Mouse (Mus musculus) CH12F3 (cell line): ENCODE data around the gene Artn.

Experiments
- in situ Hi-C: fragments of 300-500 bp; cut with MboI; formaldehyde crosslinking; loops from 2 replicates; pipeline ENCODE4 v1.14.3; 2020; ENCODE audit warnings: low sequenced_read_pairs

Artn gene

DNA sequence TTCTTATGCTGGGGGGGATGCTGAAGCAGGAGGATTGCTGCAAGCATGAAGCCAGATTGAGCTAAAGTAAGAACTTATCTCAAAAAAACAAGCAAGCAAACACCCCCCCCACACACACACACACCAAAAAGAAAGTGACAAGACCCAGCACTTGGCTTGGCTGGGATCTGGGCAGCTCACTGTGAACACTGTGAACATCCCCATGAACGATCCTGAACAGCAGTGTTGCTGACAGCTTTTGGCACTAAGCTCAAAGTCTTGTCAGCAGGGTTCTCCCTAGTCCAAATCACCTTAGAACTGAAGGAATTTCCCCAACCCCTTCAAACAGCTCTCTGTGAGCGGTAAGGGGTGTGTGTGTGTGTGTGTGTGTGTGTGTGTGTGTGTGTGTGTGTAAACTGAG is 6.1 kb downstream of the Artn start:
- in situ Hi-C loops: no loop called here

- in situ Hi-C loops: no loop called here
Observed at GRCm38 (mm10) chr4:117921358-117921757, 8.2 kb downstream of the Artn start.

DNA sequence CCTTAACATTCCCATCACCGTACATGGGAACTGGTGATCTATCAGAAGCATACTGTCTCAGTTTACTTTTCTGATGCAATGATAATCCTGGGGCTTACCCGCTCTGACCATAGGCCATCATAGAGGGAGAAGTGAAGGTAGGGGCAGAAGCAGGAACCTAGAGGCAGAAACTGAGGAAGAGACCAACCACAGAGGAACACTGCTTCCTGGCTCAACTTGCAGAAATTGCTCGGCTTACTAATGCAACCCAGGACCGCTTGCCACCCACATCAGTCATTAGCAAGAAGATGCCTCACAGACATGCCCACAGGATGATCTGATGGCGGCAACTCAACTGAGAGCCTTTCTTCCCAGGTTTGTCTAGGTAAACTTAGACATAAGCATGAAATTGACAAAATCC is 10.8 kb downstream of the Artn start:
- in situ Hi-C loops: no loop called here

DNA sequence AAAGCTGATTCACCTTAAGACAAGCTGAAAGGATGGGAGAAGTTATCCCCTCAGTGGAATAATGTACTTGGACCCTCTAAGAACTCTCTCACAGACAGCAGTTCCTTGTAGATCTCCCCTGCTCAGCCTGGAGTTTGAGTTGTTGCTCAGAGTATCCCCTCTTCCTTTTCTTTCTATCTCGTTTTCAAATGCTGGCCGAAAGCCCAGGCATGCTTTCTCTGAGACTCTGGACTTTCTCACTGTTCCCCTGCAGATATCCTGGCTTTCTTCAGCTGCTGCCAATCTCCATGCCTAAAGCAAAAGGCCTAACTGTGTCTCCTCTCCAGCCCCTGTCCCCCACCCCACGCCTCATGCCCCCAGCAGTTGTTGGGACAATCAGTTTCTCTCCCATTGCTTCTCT is 11.3 kb downstream of the Artn start:
- in situ Hi-C loops: no loop called here

DNA sequence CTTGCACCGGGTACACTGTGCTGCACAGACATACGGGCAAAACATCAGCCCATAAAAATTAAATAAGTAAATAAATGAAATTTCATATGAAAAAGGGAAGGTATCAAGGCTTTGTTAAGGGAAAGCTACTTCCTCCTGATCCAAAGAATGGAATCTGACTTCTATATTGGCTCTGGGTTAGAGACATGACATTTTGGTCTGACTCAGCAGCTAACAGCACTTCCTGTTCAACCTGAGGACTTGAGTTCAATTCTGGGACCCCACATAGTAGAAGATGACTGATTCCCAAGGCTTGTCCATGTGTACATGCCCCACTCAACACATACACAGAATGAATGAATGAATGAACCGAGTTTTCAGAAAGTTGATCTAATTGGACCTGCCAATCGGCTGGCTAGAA is 11.7 kb downstream of the Artn start:
- in situ Hi-C loops: no loop called here

DNA sequence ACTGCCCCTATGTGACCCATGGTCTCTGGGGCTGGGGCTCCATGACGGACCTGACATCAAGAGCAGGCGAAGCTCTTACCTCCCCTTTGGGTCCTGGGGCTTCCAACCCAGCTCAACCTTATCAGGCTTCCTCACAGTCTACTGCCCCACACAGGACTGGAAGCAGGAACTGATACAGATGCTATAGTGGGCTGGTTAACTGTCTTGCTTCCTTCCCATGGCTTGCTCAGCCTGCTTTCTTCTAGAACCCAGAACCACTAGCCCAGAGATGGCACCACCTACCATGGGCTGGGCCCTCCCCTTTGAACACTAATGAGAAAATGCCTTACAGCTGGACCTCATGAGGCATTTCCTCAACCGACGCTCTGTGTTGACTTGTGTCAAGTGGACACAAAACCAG is 12.2 kb downstream of the Artn start:
- in situ Hi-C loops: no loop called here

GRCm38 (mm10) chr4:117916386-117916785 is 13.2 kb downstream of the Artn start:
- in situ Hi-C loops: no loop called here

GRCm38 (mm10) chr4:117915489-117916105 is 14.0 kb downstream of the Artn start:
- in situ Hi-C loops: no loop called here

- in situ Hi-C loops: no loop called here
Observed at GRCm38 (mm10) chr4:117914591-117915442, 14.7 kb downstream of the Artn start, which contains the start of gene Ipo13. TSS of gene Ipo13 (minus strand) at chr4:117914999.

GRCm38 (mm10) chr4:117914031-117914430 is 15.5 kb downstream of the Artn start:
- in situ Hi-C loops: no loop called here

DNA sequence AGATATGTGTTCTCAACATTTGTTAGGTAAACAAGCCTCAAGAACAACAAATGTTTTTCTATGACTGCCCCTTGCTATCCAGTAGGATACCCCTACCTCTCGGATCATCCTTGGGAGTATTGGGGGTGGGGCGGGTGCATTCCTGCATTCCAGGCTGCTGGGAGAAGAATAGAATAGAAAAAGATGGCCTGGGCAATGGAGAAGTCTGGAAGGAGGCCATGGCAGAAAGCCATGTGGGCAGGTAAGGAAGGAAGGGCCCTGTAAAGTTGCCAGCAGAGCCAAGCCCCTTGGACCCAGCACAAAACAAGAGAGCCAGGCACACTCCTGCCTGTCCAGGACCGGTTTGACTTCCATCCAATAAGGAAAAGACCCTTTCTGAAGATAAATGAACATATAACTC is 16.1 kb downstream of the Artn start:
- in situ Hi-C loops: no loop called here

- in situ Hi-C loops: no loop called here
Observed at GRCm38 (mm10) chr4:117912685-117913273, 16.8 kb downstream of the Artn start.

DNA sequence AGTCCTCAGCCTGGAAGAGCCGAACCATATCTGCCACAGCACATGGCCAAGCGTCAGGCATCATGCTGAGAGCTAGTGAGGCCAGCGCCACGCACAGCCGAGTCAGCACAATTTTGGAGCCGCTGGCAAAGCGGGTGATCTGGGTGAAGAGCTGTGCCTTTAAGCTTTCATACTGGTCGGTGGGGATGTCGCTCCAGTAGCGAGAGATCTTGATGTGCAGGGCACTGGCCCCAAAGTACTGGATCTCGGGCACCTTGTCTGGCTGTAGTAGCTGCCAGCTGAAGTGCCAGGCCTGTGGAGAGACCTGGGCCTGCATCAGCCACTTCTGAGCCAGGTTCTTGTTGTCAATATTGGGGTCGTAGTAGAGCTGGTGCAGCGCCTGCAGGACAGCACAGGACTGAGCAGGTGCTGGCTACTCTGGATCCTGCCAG is 17.4 kb downstream of the Artn start:
- in situ Hi-C loops: no loop called here

- in situ Hi-C loops: no loop called here
Observed at GRCm38 (mm10) chr4:117908834-117909453, 20.6 kb downstream of the Artn start.

- in situ Hi-C loops: no loop called here
Observed at GRCm38 (mm10) chr4:117906196-117906595, 23.4 kb downstream of the Artn start.

DNA sequence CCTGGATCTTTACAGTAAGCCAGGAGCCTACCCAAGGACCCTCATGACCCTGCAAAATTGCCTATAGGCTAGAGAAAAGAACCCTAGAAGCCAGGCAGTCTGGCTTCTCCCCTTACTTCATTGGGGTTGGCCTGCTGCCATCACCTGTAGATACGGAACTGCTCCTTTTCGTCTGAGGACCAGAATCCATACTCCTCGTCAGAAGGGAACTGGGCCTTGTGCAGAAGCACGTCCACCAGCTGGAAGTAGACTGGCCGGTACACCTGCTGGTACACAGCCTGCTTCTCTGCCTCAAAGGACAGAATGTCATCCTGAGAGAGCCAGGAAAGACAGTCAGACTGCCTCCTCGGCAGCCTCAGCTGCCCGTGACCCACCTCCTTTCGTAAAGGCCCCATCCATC is 24.8 kb downstream of the Artn start:
- in situ Hi-C loops: no loop called here

GRCm38 (mm10) chr4:117904094-117904493 is 25.5 kb downstream of the Artn start:
- in situ Hi-C loops: no loop called here

- in situ Hi-C loops: no loop called here
Observed at GRCm38 (mm10) chr4:117898111-117898510, 31.5 kb downstream of the Artn start.

DNA sequence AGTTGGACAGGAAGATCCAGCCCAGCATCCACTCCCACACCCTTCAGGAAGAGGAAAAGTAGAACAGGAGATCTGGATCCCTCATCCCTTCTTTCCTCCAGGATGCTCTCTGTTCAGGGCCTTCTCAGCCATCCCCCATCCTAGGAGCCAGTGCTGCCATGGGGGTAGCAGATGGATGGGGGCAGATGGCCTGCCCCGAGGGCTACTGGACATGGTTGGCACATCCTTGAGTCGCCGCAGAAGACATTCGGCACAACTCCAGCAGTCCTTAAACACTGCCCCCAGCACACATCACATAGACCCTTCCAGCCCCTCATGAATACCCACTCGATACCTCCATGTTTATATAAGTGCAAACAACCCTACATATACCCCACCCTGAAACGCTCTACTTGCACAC is 33.5 kb downstream of the Artn start:
- in situ Hi-C loops: no loop called here

DNA sequence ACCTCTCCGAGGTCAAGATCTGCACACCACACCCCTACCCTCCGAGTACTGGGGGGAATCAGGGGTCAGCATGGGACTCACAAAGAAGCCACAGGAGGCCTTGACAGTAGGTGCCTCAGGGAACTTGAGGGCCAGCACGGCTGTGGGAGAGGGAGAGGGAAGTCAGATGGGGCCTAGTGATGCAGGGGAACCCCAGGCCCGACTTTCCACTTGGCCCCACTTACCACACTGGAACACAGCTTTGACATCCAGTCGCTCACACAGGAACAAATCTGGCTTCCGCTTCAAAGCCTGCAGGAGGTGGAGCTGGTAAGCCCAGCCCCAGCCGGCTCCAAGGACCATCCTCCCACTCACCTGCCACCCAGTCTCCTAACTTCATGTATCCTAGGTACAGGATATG is 34.2 kb downstream of the Artn start:
- in situ Hi-C loops: no loop called here

DNA sequence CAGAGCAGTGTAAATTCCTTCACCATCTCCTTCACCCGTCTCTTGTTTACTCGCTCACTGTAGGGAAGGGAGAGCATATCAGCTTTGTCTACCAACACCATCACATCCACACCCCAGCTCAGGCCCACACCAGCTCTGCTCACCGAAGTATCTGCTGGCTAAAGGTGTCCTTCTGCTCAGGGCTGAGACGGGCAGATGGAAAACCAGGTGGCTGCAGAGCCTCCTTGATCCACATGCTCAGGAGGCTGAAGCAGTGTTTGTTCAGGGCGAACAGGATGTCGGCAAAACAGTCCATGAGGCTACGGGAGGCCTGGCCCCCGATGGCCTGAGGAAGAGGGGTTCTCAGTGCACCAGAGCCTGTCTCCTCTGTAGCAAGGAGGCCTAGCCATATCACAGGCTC is 35.0 kb downstream of the Artn start:
- in situ Hi-C loops: no loop called here

GRCm38 (mm10) chr4:117893376-117893775 is 36.2 kb downstream of the Artn start:
- in situ Hi-C loops: no loop called here
